Mouse (Mus musculus) 3T3-L1 (cell line): ENCODE measurements around the gene Nxph4.

Experiments used
- DNase-seq: peaks from one replicate; pipeline ENCODE4 v3.0.0-alpha.2; 2015; ENCODE audit warnings: low read depth, low spot score

Gene Nxph4

DNA sequence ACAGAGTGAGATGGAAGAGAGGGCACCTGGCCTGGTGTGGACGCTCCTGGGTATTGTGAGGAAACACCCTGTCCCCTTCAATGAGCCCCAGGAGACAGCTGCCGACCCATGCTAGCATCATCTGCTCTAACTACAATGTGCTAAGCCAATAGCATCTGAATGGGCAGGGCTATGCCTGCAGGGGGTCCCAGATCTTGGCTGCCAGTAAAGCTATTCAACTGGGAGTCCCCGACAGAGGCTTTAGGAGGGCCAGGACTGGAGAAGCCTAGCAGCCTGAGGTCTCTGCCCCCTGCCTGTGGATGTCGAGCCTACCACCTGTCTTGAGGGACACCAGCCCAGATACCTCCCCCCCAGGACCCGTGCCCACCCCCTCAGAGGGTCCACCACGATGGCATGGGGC lies 8.4 kb upstream of the Nxph4 start:
- no peak for DNase-seq

DNA sequence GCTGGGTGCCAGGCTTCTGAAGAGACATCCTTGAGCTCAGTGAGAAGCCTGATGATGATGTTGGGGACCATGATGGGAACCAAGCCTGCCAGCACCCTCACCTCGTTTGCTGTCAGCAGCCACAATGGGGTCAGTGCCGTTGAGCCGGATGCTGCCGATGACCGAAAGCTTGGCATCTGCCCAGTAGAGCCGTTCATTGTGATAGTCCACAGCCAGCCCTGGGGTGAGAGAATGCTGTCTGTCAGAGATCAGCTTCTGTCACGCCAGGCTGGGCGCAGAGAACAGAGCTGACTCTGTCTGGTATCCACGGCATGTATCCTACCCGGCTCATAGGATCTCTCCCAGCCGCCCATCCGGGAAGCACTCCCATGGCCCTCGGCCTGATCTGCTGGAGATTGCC lies 7.7 kb upstream of the Nxph4 start:
- DNase-seq, result no peak

DNA sequence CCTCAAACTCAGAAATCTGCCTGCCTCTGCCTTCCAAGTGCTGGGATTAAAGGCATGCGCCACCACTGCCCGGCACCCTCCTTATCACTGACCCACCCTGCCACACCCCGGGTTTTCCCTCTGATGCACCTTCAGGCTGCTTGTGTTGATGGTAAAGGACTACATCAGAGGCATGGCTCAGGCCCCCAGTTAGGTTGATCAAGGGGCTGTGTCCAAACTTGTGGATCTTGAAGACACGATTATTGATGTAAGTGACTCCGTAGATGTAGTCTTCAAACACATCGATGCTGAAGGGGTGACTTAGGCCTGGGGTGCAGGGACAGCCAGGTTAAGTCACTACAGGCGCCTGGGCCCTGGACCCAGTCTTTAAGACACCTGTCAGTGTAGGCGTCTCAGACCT lies 7.2 kb upstream of the Nxph4 start:
- DNase-seq, result no peak

DNA sequence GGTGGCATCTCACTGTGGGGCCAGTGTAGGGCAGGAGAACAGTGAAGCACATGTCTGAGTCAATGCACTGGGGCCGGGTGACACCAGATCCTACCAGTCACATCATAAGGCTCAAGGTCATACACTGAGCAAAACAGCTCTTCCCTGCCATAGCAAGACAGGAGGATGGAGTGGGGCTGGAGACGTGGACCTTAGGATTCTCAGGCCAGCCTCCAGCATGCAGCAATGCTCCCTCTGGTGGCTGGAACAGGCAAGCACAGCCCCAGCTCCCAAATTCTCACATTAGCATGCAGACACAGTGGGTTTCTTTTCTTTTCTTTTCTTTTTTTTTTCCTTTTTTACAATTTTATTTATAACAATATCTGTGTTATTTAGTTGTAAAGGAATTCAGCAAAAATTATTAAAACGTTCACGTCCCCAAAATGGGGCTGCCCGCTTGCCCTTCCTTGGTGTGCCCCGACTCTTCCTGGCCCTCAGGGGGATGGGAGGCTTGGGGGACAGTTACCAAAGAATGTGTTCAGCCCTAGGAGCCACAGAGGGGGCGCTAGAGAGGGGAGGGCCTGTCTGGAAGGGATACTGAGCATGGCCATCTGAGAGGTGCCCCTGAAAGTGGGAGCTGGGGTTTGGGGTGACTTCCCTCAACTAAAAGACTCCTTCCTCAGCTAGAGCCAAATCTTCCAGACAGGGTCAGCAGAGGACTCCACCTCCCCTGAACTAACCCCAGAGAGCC lies 3.7 kb upstream of the Nxph4 start:
- DNase-seq, result peak; percentile 86

DNA sequence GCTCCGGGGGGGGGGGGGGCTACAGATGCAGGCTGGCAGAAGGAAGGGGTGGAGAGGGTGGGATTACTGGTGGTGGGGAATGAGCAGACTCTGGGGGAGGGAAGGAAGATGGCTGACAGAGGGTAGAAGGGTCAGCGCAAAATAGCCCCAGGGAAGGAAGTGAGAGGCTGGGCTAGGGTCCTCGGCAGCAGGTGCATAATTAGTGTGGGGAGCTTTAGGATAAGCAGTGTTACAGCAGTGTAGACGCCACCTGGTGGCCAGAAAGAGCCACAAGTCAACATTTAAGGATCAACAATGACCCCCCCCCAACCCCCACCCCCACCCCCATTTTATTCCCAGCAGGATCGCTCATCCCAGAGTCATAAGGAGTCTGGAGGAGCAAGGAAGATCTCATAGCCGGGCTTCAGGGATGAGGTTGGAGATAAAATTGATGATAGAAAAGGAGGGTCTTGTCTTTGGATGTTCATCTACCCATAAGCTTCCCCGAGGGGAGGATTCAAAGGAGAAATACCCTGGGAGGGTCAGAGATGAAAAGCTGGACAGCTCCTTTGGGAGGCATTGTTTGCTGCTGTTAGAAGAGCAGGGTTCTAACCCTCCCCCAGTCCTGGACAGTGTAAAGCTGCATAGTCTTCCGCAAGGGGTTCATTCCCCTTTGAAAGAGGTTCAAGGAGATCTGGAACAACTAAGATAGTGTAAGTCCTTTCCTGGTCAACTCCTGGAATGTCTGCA lies 2.4 kb upstream of the Nxph4 start:
- DNase-seq, result peak; percentile 68

DNA sequence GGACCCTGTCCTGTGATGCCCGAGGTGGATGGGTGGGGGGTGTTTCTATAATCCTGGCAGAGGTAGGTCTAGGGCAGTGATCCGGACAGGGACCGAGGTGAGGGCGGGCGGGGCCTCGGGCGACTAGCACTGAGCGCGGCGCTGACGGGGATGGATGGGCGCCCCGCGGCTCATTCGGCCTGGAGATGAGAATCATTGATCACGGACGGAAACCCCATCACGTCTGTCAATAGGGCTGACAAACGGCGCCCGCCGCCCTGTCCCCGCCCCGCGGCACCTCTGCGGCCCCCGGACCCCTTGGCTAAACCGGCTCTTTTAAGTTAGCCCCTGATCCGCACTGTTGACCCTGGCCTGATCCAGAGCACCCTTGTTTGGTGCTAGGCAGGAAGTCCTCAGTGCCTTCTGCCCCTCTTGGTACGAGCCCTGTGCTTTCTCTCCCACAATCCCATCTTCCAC lies 598 bp upstream of the Nxph4 start:
- DNase-seq, result no peak

DNA sequence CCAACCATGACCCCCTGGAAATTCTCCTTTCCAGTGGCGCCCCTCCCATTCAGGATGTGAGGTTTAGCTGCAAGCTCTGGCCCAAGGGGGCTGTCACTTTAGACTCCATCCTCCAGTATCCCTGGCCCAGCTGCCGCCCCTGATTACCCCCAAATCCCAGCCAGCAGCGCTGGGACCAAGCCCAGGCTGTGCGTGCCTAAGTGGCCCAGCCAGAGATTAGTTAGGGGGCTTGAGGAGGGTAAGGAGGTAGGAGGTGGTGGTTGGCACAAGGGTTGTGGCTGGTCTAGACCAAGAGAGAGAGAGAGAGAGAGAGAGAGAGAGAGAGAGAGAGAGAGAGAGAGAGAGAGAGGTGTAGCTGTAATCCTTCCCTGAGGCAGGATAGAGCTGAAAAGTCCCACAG lies 2.8 kb downstream of the Nxph4 start:
- no peak for DNase-seq

DNA sequence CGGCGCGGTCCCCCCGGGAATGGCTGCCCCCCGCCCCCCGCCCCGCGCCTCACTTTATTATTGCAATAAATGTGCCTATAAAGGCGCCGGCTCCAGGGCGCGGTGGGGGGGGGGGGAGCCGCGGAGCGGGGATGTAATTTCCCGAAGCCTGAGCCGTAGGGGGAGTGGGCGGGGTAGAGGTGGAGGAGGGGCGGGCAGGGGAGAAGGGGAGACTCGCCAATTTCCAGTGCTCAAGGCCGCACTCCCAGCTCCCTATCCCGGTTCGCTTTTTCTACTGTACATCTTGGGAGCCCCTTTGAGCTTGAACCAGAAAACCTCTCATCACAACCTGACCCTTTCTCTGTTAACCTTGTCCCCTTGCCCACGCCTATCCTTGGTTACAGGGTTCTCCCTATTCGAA lies 3.4 kb downstream of the Nxph4 start:
- no peak for DNase-seq

DNA sequence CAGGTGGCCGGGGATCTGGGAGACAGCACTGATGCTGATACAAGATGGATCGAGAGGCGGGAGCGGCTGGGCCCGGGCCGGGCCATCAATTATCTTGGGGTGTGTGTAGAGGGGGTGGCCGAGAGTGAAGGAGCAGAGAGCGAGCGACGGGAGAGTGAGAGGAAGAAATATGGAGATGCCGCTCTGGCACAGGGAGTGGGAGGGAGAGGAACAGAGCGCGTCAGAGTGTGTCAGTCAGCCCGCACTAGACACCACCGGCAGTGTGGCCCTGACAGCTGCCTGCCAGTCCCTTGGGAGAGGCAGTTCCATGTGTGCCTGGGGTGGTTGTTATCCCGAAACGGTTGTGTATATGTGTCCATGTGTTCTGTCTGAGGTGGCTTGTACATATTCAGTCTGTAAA lies 6.9 kb downstream of the Nxph4 start:
- DNase-seq, result no peak

DNA sequence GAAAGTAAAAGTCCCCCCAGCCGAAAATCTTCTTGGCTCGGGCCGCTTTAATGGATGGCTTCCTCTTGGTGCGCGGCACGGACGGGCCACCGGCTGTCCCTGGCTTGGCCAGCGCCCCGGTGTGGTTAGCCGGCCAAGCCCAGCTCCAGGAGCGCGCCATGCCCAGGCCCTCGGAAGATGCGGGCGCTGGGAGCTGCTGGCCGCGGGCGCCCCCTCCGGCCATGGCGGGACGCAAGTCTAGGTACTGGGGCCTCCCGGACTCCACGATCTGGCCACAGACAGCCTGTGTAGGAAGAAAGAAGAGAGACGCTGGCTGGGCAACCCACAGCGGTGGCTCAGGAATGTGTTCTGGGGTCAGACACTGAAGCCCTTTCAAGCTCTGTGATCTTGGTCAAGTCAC lies 7.7 kb downstream of the Nxph4 start:
- no peak for DNase-seq

DNA sequence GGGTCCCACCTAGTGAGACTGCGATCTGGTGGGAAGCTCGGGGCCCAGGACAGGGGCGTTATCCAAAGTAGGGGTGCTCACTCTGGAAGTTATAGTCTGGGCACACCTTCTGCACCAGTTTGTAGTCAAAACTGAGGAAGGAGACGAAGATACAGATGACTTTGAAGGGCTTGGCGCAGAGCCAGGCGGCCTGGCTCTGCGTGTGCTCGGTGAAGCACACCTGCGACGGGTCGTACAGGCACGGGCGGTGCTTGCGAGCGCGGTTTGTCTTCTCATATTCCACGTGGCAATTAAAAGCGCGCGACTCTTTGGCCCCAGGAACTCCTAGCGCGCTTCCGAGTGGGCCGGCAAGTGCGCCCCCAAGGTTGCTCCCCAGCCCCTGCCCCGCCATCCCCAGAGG lies 8.3 kb downstream of the Nxph4 start:
- no peak for DNase-seq

DNA sequence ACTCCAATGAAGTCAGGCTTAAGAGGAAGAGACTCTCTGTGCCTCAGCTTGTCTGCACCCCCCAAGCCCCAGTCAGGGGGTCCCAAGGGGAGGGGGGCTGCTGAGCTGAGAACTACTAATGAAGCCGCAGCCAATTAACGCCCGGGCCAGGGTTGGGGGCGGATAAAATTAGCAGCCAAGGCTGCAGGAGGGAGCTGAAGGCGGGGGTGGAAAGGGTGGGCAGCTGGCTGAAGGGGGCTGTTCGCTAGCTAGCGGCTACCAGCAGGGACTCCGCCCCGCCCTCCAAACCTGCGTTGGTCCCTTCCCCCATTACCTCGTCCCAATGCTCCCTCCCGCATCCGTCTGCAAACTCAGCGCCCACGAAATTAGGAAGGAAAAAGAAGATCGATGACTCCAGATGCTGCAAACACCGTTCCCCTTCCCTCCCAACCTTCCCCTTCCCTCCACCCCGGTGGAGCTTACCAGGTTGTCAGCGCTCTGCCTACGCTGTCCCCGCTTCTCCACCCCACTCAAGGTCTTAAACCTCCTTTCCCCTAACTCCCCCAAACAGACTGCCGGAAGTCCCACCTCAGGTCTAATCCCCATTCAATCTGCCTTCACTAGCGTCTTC lies 9.6 kb downstream of the Nxph4 start:
- no peak for DNase-seq

DNA sequence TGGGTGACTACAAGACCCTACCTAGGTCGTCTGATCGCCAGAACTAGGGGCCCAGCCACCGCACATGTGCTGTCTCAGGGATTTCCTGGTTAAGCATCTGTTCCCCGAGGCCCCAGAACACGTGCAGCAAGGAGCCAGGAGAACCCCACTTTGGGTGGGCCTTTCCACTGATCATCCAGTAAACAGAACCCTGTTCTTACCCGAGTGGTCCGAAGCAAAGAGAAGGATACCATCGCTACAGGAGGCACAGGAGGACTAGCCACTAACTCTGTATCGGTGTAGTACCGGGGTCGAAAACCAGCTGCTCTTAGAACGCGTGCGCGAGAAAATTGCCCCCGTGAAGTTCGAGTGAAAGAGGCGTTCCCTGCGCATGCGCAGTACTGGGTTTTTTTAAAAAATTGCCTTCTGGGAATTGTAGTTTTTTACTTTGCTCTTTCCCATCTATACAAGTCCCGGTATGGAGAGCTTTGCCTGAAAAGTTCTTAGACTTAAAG lies 12.2 kb downstream of the Nxph4 start, which contains the start of gene Shmt2:
Gene Shmt2, minus strand, starts transcription at position 357 of the 494 bp plus-strand sequence.
- DNase-seq, result peak; percentile 97

DNA sequence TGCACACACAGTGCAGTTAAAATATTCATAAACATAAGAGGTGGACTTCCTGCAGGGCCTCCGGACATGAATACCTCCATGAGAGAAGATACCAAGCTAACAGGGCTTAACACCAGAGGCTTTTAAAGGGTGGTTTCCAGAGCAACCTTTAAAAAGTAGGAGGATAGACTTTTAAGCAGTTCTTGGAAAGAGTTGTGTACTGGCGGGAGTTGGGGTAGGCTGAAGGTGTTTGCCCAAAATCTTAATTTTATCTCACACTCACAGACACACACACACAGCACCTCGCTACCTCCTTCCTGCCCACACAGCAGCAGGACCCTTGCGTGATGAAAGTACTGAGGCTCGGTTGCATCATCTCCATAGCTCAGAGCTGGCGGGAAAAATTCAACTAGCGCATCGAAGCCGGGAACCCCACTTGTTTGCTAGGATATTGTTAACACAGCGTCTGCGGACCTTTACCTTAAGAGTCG lies 12.7 kb downstream of the Nxph4 start:
- DNase-seq, result peak; percentile 69

DNA sequence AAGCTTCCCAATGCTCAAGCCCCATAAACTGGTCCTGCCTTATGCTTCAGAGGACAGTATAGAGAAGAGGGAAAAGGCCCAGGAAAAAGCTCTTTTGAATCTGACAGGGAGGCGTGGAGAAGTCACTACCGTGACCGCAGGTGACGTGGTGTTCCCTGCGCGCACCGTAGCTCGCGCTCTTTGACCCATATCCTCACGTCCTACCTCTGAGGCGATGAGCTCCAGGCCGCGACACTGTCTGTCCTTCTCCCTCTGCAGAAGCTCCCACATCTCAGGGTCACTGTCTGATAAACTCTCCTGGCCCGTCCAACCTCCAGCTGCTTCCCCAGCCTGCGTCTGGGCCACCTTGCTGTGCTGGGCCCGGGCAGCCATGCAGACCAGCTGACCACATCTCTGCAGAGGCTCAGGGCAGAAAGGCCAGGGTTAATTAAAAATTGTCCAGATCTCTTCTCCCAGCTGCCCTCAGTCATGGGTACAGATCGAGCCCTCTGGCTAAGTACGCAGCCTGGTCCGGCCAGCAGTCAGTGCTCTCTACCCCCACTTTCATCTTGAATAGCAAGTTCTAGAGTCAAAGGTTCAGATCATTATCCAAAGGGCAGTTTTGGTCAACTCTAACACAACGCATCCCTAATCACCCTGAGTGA lies 13.5 kb downstream of the Nxph4 start:
- no peak for DNase-seq

DNA sequence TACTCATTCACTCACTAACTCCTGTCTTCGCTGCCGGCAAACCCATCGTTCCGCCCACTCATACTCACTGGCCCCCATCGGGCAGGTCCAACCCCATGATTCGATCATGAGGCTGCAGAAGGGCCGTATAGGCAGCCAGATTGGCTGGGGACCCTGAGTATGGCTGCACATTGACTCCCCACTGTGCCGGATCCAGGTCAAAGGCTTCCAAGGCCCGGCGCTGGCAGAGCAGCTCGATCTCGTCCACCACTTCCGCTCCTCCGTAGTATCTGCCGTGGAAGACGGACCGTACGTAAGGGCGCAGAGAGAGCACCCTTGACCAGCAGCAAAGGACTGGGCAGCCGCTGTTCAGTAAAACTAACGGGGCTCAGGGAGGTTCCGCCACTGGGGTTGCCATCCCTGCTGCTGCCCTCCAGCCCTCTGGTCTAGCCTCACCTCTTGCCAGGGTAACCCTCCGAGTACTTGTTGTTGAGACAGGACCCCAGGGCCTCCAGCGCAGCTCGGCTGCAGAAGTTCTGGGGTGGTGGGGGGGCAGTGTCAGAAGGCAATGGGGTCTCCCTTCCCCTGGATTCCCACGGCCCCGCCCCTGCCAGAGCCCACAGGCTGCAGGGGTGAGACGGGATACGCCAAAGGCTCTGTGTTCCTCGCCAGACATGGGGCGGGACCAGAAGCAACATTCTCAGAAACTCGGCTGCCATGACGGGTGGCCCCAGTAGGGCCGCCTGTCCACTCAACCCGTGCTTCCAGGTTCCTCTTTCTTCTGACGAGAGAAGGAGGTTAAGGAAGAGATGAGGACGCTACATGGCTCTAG lies 14.3 kb downstream of the Nxph4 start:
- no peak for DNase-seq

DNA sequence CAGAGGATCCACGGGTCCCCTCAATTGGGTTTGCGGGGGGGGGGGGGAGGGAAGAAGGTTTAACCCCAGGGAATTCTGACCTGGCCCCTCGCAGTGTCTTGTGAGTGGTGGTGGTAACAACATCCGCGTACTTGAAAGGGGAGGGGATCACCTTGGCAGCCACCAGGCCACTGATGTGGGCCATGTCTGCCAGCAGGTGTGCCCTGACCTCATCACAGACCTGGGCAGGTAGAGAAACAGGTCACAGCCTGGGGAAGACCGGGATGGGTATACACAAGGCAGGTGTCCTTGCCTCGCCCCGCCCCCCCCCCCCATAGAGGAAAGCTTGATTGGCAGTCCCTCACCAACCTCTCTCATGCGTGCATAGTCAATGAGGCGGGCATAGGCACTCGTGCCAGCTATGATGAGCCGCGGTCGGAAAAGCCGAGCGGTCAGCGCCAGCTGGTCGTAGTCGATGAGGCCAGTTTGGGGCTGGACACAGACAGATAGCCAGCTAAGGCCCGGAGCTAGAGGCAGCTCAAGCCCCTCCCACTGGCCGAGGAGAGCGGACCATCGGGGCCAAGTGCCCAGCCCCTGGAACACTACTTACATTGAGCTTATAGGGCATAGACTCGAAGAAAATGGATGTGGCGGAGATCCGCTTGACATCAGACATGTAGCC lies 15.2 kb downstream of the Nxph4 start:
- DNase-seq, result no peak

DNA sequence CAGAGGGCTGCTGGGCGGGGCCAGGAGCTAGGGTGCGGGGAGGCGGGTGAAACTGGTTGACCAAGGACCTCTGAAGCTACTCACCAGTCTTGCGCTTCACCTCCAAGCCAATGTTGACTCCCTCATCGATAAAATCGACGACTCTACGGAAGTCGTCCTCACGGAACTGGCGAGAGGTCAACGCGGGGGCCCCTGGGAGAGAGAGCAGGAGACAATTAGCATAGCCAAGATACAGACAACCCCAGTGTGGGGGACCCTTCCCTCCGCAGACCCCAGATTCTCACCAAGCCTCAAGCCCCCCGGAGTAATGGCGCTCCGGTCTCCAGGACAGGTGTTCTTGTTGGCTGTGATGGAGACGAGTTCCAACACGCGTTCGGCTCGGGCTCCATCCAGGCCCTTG lies 16.4 kb downstream of the Nxph4 start:
- DNase-seq, result no peak

DNA sequence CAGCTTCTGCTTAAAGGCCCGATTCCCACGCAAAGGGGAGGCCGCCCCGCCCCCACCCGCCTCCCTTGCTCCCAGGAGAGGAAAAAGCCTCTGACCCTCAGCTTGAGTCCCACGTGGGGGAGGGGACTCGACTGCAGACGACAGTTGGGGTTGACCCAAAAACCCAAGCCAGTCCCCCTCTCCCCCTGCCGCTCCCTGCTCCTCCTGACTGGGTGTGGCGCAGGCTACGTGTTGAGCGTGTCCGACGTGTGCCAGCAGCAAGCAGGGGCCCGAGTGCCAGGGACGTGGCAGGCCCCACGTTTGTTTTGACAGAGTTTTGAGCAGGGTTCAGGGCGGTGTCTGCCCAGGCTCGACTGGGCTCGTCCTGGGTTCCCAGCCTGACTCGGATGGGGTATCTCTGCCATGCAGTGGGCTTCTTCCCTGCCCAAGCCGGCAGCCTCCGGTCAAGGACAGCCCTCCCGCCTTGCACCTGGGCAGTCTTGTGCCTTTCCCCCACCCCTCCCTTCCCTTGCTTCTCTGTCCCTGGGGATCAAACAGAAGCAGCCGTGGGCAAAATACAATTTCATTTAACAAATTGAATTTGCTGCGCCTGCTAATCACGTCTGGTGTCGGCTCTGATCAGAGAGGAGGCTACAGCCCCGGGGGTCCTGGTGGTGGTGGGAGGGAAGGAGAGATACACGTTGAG lies 17.6 kb downstream of the Nxph4 start:
- DNase-seq, result no peak

DNA sequence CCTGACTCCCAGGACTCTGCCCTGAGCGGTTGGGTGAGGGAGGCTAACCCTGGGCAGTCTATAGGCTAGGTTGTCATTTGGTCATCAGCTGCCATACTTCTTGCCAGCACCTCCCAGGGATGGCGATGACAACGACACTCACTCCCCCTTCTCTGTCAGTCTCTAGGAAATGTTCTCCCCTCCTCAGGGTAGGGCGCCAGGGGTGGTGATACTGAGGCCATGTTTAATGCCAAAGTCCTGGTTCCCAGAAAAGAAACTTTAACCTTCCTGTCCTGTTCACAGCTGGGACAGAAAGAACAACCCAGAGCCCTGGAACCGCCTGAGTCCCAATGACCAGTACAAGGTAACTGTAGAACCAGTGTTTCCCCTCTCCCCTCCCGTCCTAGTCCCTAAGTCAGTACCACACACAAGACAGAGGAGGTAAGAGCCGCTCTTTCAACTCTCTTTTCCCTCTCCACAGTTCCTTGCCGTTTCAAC lies 18.3 kb downstream of the Nxph4 start:
- DNase-seq, result no peak
